Mouse (Mus musculus): ENCODE results near the gene Crybg2.

Gene Crybg2

GRCm38 (mm10) chr4:134119644-134120043 is 59.0 kb downstream of the Crybg2 start:
- no peak for DNase-seq (ENCODE audit: low spot score in 2 of 2)

DNA sequence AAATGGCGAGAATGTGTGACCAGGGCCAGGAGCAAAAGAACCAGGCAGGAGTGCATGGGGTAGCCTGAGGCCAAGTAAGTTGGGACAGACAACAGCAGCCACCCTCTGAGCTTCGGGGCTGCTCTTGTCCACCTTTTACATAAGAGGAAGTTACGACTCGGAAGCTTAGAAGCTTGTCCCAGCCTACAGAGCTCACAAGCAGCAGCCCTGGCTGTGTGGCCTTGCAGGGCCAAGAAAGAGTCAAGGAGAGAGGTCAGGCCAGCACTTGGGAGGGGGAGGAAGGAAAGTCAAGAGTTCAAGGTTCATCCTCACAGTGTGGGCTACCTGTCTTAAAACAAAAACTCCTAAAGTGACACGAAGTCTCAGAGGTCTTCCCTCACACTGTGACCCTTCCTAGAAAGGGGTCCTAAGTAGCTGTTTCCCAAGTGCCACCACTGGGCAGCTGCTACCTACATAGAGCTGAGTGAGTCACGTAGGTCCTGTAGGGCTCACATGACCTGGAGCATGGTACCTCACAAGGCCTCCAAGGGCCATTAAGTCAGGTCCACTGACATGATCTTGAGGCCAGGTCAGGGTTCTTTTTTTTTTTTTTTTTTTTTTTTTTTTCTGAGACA is 59.7 kb downstream of the Crybg2 start:
- DNase-seq (ENCODE audit: low spot score in 2 of 2): no peak

DNA sequence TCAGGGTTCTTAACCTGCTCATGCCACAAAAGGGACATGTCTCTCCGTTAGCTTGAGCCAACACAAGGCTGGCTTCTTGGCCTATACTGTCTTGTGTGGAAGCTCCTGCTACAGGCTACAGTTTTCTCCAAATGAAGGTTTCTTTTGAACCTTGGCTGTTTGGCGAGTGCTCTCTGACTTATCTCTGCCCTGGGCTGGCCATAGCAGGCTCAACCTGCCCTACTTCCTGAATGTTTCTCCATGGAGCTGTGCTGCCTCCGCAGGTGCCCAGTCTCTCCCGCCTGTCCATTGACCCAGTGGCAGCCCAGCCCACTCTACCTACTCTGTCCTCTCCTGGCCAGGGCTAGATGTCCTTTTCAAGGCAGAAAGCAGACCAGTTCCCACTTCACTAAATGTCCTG is 60.3 kb downstream of the Crybg2 start:
- DNase-seq (ENCODE audit: low spot score in 2 of 2): no peak

GRCm38 (mm10) chr4:134121571-134121970 is 61.0 kb downstream of the Crybg2 start:
- no peak for DNase-seq (ENCODE audit: low spot score in 2 of 2)

GRCm38 (mm10) chr4:134122281-134122680 is 61.7 kb downstream of the Crybg2 start:
- no peak for DNase-seq (ENCODE audit: low spot score in 2 of 2)

DNA sequence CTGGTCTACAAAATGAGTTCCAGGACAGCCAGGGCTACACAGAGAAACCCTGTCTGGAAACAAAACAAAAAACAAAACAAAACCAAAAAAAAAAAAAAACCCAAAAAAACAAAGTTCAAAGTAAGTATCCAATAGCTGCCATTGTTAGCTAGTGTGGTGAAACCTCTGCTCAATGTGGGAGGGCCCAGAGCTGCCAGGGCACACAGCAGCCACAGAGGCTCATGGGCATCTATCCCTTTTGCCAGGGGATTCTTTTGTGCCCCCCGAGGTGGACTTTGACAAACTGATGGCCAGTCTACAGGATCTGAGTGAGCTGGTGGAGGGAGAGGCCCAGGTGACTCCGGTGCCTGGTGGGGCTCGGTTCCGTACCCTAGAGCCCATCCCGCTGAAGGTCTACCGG is 62.5 kb downstream of the Crybg2 start:
- DNase-seq (ENCODE audit: low spot score in 2 of 2): no peak

GRCm38 (mm10) chr4:134123680-134124551 is 63.3 kb downstream of the Crybg2 start:
- peak; percentile 86 to 93 for DNase-seq (ENCODE audit: low spot score in 2 of 2)

DNA sequence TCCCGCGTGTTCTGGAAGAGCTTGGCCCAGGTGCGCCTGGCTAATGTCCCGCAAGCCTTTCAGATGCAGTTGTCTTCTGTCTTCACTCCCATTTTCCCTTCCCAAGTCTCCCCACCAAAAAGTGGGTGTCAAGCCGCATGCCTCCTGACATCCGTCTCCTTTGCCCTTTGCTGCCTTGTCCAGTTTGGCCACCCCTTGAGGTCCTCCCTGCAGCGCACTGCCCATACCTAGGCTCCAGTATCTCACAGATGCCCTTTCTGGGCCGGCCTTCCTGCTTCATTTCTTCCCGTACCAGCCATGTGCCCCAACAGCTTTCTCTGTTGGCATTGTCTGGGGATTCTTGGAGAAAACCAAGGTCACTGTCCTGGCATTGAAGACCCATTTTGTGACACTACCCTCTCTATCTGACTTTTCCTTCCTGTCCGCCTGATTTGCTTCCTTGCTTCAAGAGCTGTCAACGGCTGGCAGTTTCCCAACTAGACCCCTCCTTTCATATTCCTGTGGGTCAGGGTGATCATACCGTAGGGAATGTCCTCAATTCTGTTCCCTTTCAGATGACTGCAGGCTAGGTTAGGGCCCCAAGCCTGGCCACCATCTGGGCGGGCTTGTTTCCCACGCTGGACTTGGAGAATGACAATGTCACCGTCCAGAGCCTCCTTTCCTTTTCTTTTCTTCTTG is 64.9 kb downstream of the Crybg2 start:
- DNase-seq (ENCODE audit: low spot score in 2 of 2): no peak

DNA sequence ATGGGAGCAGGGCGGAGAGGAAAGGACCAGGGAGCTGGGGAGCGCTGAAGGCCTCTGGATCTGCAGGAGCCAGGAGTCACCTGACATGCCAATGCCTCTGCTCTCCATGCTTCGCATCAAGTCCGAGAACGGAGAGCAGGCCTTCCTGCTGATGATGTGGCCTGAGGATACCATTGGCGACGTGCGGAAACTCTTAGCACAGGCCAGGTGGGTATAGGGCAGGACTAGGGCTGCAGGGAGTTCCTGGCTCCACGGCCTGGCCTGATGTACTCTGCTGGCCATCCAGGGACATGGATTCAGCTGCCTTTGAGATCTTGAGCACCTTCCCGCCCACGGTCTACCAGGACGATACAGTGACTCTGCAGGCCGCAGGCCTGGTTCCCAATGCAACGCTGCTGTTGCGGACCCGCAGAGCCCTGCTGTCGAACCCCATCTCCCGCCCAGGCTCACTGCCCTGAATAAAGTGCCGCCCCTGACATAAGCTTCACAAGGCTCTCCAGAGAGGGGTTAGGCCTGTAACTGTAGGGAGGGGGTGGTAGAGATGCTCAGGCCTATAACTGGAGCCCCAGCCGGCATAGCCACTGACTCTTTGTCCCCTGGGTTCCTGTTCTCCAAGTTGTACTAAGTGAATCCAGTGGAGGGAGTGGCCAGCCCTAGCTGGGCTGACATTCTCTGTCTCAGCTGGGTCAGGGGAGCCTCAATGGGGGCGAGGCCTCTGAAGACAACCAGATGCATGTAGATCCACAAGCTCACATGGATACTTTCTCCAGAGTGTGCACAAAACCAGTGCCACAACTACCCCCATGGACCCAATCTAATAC is 65.9 kb downstream of the Crybg2 start:
- no peak for DNase-seq (ENCODE audit: low spot score in 2 of 2)

- peak; percentile 78 to 79 for DNase-seq (ENCODE audit: low spot score in 2 of 2)
Measured at GRCm38 (mm10) chr4:134127121-134127455, 66.5 kb downstream of the Crybg2 start.

- peak in 1 of 2 experiments; percentile 35 for DNase-seq (ENCODE audit: low spot score in 2 of 2)
Measured at GRCm38 (mm10) chr4:134127793-134128192, 67.2 kb downstream of the Crybg2 start.

DNA sequence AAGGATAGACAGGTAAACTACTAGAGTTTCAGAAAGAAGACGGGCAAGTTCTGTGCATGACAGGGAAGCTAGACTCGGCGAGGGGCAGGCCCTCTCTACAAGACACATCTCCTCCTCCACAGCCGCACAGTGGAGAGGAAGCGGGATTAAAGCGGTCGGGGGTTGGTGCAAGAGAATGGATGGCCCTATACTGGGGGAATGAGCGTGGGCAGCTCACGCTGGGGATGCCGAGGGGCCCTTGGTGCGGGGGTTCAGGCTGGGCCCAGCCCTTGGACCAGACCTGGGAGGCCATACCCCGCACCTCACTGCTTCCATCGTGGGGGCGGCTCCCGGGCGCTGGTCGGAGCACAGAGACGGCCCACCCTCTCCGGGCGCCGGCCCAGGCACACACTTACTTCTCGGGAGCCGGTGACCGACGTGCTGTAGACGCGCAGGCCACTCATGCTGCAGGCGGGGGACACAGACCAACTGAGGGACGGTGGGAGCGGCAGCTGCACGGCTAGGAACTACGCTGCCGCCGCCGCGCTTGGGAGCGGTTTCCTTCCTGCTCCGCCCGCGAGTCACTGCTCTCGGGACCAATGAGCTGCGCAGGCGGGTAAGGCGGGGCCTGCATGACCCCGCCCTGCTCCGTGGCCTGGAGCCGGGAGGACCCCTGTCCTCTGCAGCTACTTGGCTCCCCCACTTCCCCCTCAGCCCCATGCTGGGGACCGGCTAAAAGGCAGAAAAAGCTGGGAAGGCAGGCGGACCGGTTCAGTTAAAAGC is 67.8 kb downstream of the Crybg2 start, which contains the start of gene Sh3bgrl3:
Gene Sh3bgrl3 (minus strand): TSS at position 569 of the 762 bp plus-strand sequence.
- DNase-seq (ENCODE audit: low spot score in 2 of 2): peak; percentile 71 to 87

GRCm38 (mm10) chr4:134128983-134129362 is 68.4 kb downstream of the Crybg2 start:
- DNase-seq (ENCODE audit: low spot score in 2 of 2): no peak

DNA sequence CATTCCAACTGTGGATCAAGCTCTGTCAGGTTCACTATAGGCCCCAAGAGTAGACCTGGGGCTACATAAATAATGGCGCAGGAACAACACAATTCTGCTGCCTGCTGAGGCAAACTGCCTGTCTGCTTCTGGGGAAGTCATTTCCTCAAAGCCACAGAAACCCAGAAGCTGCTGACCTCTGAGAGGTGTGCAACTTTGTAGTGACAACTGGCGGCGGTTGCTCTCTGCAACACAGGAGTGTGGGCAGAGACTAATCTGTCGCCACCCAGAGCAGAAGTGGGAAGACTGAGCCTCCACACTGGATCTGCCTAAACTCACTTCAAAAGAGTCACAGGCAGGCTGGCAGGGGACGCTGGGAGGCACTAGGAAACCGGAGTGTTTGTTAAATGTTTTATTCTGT is 68.9 kb downstream of the Crybg2 start:
- peak in 1 of 2 experiments; percentile 42 for DNase-seq (ENCODE audit: low spot score in 2 of 2)

GRCm38 (mm10) chr4:134132117-134132516 is 71.5 kb downstream of the Crybg2 start:
- DNase-seq (ENCODE audit: low spot score in 2 of 2): no peak

- DNase-seq (ENCODE audit: low spot score in 2 of 2): no peak
Measured at GRCm38 (mm10) chr4:134132519-134133095, 72.0 kb downstream of the Crybg2 start.

- no peak for DNase-seq (ENCODE audit: low spot score in 2 of 2)
Measured at GRCm38 (mm10) chr4:134136280-134136926, 75.8 kb downstream of the Crybg2 start.

- no peak for DNase-seq (ENCODE audit: low spot score in 2 of 2)
Measured at GRCm38 (mm10) chr4:134138857-134139256, 78.2 kb downstream of the Crybg2 start.
